Mouse (Mus musculus) right cerebral cortex, postnatal 36 days (tissue): ENCODE results near the gene Spata33.
"Not testable (repeated sequence)": the region's sequence is repeated elsewhere in the genome, so short reads cannot be mapped to it uniquely, and the experiment has no call there.

Experiments
- DNase-seq, 2 experiments: peaks; one replicate each; pipeline ENCODE4 v3.0.0; 2022; ENCODE audit warnings: low spot score in 2 of 2, mixed read lengths in 1 of 2

Gene Spata33

GRCm38 (mm10) chr8:123233300-123233699 is 20.7 kb downstream of the Spata33 start:
- DNase-seq: no peak

- no peak for DNase-seq
Observed at GRCm38 (mm10) chr8:123233760-123234159, 21.1 kb downstream of the Spata33 start.

GRCm38 (mm10) chr8:123234918-123235519 is 22.4 kb downstream of the Spata33 start:
- peak; percentile 82 to 91 for DNase-seq

GRCm38 (mm10) chr8:123235520-123236497 is 23.2 kb downstream of the Spata33 start, which contains the start of gene Spata2l:
Gene Spata2l (minus strand): TSS chr8:123236233.
- peak; percentile 82 to 87 for DNase-seq

DNA sequence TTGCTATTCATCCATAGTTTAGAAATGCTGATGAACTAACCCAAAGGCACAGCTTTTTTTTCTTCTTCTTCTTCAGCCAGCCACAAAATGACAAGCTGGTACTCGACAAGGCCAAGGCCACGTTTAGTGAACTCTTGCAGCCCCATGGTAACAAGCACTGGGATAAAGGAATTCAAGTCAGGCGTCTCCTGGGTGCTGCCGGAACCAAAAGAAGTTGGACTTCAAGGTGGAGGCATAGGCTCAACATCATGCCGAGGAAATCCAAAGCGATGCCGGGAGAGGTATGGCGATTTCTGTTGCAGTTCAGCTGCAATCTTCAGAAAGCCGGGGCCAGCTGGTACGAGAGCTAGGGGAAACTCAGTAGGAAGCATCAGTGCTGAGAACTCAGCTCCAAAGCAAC is 26.8 kb downstream of the Spata33 start:
- DNase-seq: no peak

- no peak for DNase-seq
Observed at GRCm38 (mm10) chr8:123242107-123242923, 29.7 kb downstream of the Spata33 start.

- DNase-seq: no peak
Observed at GRCm38 (mm10) chr8:123243053-123243452, 30.4 kb downstream of the Spata33 start.

GRCm38 (mm10) chr8:123244382-123244781 is 31.8 kb downstream of the Spata33 start:
- DNase-seq: no peak

GRCm38 (mm10) chr8:123245543-123245942 is 32.9 kb downstream of the Spata33 start:
- no peak for DNase-seq

GRCm38 (mm10) chr8:123247748-123248147 is 35.1 kb downstream of the Spata33 start:
- DNase-seq: no peak

GRCm38 (mm10) chr8:123248596-123248995 is 36.0 kb downstream of the Spata33 start:
- no peak for DNase-seq

DNA sequence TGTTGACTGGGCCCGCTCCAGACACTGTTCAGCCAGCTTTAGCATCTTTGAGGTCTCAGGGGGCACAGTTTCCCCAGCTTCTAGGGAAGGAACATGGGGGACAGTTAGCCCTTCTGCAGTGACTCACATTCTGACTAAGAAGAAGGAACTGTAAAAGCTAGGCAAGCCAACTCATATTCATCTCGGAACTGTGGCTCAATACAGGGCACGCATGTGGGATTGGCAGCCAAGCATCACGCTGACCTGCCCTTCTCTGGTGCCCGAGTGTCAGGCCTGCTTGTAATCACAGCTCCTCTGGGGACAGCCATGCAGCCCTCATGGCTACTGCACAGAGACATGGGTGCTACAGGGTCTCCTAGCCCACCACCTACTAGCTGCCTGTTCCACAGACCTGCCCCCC is 38.3 kb downstream of the Spata33 start:
- DNase-seq: no peak

DNA sequence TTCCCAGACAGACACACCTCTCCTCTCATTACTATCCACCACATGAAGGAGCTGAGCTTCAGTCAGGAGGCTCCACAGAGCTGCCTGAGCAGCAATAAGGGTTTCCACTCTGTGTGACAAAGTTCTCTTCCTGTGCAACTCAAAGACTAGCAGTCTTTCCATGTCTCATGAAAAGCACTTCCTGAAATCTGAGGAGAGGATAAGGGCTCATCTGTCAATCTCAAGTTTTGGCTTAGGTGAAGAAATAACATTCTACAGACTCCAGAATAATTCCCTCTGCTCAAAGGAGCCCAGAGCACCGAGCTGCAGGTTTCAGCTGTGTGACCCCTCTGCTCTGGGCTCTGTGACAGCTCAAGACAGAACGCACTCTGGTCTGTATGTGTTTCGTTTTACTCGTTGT is 40.3 kb downstream of the Spata33 start:
- DNase-seq: no peak

GRCm38 (mm10) chr8:123253451-123254098 is 40.9 kb downstream of the Spata33 start:
- DNase-seq: no peak

DNA sequence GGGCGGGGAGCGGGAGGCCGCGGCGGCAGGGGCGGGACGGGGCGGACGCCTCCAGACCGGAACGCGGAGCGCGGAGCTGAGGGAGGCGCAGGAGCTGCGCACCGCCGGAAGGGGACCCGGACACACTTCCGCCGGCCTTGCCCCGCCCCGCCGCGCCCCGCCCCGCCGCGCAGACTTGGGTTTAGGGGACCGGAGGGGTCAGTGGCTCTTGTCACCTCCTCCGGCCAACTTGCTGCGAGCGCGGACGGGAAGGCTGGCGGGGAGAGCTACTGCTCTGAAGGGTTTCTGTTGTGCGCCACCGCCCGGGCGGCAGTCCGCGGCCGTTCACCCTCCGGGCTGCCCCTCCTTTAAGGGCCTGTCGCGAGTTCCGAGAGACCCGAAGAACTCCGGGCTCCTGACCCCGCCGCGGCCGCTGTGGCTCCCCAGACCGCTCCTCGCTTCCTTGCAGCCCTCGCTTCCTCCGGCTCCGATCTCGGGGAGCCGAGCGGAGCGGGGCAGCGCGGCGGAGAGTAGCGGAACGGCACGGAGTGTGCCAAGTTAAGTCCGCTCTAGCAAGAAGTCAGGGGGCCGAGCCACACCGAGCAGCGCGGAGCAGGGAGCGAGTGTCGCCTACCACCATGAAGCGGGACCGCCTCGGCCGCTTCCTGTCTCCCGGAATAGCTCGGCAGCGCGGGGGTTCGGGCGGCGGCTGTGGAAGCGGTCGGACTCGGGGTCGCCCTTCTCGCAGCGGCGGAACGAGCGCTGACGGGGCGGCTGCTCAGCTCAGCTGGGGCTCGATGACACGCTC is 41.7 kb downstream of the Spata33 start, which contains the start of the genes Zfp276 and Vps9d1:
Zfp276 (plus strand) TSS at position 97 of the 787 bp plus-strand sequence.
Vps9d1 (minus strand) TSS at position 250 of the 787 bp plus-strand sequence.
- peak; percentile 51 to 68 for DNase-seq

- no peak for DNase-seq
Observed at GRCm38 (mm10) chr8:123255170-123255569, 42.5 kb downstream of the Spata33 start.

GRCm38 (mm10) chr8:123257114-123257513 is 44.5 kb downstream of the Spata33 start:
- DNase-seq: peak in 1 of 2 experiments; percentile 73

DNA sequence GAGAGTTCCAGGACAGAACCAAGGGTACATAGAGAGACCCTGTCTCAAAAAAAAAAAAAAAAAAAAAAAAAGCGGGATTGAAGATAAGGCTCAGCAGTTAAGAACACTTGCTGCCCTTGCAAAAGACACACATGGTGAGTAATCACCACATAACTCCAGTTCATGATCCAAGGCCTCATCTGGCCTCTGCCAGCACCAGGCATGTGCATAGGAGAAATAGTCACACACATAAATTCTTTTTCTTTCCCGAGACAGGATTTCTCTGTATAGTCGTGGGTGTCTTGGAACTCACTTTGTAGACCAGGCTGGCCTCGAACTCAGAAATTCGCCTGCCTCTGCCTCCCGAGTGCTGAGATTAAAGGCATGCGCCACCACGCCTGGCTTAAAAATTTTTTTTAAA is 45.0 kb downstream of the Spata33 start:
- not testable (repeated sequence) for DNase-seq

- DNase-seq: no peak
Observed at GRCm38 (mm10) chr8:123267926-123268656, 55.5 kb downstream of the Spata33 start.

DNA sequence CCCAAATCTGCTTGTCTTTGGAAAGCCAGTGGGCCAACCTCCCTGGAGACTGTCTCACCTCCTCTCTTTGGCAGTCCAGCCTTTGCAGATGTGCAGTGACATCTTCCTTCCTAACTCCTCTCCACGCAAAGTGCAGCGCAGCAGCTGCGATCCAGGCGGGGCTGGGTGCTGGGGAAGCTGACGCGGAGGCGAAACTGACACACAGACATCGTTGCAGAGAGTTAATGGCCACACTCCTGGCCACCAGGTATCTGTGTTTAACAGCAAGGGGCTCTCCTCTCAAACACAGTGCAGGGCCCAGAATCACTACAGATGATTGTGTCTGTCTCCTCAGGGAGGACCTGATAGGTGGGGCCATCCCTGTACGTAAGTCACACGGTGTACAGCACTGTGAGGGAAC is 58.5 kb downstream of the Spata33 start:
- DNase-seq: no peak
